Mouse (Mus musculus) lung, adult 2 months (tissue): ENCODE measurements around the gene Ncaph2.

ENCODE experiments used
- CTCF ChIP-seq: fragments of 200-500 bp; IDR thresholded peaks from 2 replicates; pipeline ENCODE4 v1.5.1; 2011; ENCODE audit warnings: mild to moderate bottlenecking, low read length, control low read depth; ENCODE audit not compliant: insufficient read depth
- POLR2A ChIP-seq: fragments of 200-500 bp; IDR thresholded peaks from 2 replicates; pipeline ENCODE4 v1.6.1; 2011; ENCODE audit warnings: low read depth, mild to moderate bottlenecking, control low read depth, low read length, borderline replicate concordance; ENCODE audit errors: extremely low read depth

DNA sequence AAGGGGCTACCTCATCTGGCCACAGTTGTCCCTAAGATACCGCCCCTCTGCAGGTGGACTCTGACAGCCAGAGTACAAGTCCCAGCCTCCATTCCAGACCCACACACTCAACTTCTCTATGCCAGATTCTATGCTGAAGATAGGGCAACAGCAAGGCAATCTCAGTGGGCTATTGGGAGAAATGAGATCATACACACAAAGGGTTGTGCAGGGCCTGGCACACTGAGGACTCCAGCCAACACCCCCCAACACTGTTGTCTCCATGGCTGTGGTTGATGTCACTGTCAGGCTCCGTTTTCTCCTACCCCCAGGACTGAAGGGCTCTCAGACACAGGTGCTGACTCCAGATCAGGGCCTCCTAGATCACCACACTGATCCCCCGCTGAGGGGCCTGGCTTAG lies 41.4 kb upstream of the Ncaph2 start:
- TF ChIP-seq POLR2A (no peak), CTCF (no peak)
